Mouse (Mus musculus) embryonic fibroblast, embryonic 13.5 days (primary cell): ENCODE measurements around the gene Epx.

ENCODE experiments used
- CTCF ChIP-seq: IDR thresholded peaks from 2 replicates; pipeline ENCODE4 v1.5.1; 2011; ENCODE audit warnings: mild to moderate bottlenecking, control low read depth, low read length, moderate library complexity, borderline replicate concordance; ENCODE audit not compliant: insufficient read depth
- POLR2A ChIP-seq: IDR thresholded peaks from 2 replicates; pipeline ENCODE4 v1.6.1; 2011; ENCODE audit warnings: low read depth, mild to moderate bottlenecking, control low read depth, low read length, moderate library complexity

GRCm38 (mm10) chr11:87854550-87854949 lies 20.8 kb downstream of the Epx start:
- TF ChIP-seq POLR2A (no peak), CTCF (no peak)
